Mouse (Mus musculus) CH12.LX (cell line): ENCODE results near the gene Anp32a.

Source experiments
- CHD1 ChIP-seq: IDR thresholded peaks from 2 replicates; pipeline ENCODE4 v1.6.1; 2012; ENCODE audit warnings: low read depth, low read length, improper control_type of control experiment, inconsistent platforms
- CTCF ChIP-seq, 2 experiments: IDR thresholded peaks in 1 of 2; conservative IDR thresholded peaks in 1 of 2; 2 replicates each; pipeline ENCODE4 v1.5.1; 2011 to 2012; ENCODE audit warnings: low read depth in 2 of 2, low read length in 2 of 2, improper control_type of control experiment in 1 of 2, inconsistent platforms in 1 of 2, mild to moderate bottlenecking in 1 of 2, moderate library complexity in 1 of 2
- POLR2AphosphoS2 ChIP-seq: IDR thresholded peaks from 2 replicates; pipeline ENCODE4 v1.6.1; 2011; ENCODE audit warnings: low read depth, low read length, improper control_type of control experiment

DNA sequence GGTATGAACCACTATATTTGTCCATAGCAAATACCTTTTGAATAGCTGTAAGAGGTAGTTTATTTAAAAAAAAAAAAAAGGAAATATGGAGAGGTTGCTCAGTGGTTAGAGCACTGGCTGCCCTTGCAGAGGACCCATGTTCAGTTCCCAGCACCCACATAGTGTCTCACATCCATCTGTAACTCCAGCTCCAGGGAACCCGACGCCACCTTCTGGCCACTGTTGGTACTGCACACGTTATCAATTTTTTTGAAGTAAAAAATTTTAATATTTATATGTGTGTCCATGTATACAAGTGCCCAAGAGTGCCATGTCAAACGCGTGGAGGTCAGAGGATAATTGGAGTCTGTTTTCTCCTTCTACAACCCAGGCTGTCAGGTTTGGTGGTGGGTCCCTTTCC is 77.6 kb downstream of the Anp32a start:
- no peak for TF ChIP-seq POLR2AphosphoS2
- peak; percentile 45 to 50; a peak in 3 of 4 replicates for TF ChIP-seq CTCF (conservative IDR thresholded peaks at IDR 0.05 in 1 of 2, IDR thresholded peaks at IDR 0.05 in 1 of 2; ENCODE audit: low read depth in 2 of 2, low read length in 2 of 2)
- no peak for TF ChIP-seq CHD1
